Mouse (Mus musculus) heart, embryonic 12.5 days (tissue): Measurements from ENCODE around the gene Tesk1. TPM values are rescaled to one million over a fixed set of nuclear protein-coding genes. Genes with fewer than 3 reads are reported as not detected.
A peak's percentile ranks its signal among the peaks of the same experiment; 100 is the strongest.

ENCODE experiments used
- ATAC-seq: fragments of 200-750 bp; cut with Nextera tagmentation; 2 replicates; pipeline ENCODE4 v1.8.0; 2017; ENCODE audit warnings: moderate TSS enrichment, moderate library complexity; ENCODE audit not compliant: insufficient number of reproducible peaks, low FRiP score
- H3K27ac ChIP-seq: fragments of 300-500 bp; sonication (generic); 2 replicates; pipeline ENCODE4 v1.5.1; 2016; ENCODE audit warnings: mild to moderate bottlenecking, moderate library complexity; ENCODE audit not compliant: poor library complexity, severe bottlenecking
- H3K27me3 ChIP-seq: fragments of 300-500 bp; sonication (generic); replicated peaks from 2 replicates; pipeline ENCODE4 v1.6.1; 2016; ENCODE audit warnings: mild to moderate bottlenecking, moderate library complexity
- H3K36me3 ChIP-seq: fragments of 300-500 bp; sonication (generic); 2 replicates; pipeline ENCODE4 v1.6.1; 2016; ENCODE audit warnings: mild to moderate bottlenecking, moderate library complexity
- H3K4me1 ChIP-seq: fragments of 300-500 bp; sonication (generic); replicated peaks from 2 replicates; pipeline ENCODE4 v1.6.1; 2016; ENCODE audit warnings: mild to moderate bottlenecking
- H3K4me2 ChIP-seq: fragments of 300-500 bp; sonication (generic); 2 replicates; pipeline ENCODE4 v1.6.1; 2016; ENCODE audit warnings: mild to moderate bottlenecking, moderate library complexity
- H3K4me3 ChIP-seq: fragments of 300-500 bp; sonication (generic); 2 replicates; pipeline ENCODE4 v1.5.1; 2016; ENCODE audit warnings: mild to moderate bottlenecking
- H3K9ac ChIP-seq: fragments of 300-500 bp; sonication (generic); 2 replicates; pipeline ENCODE4 v1.6.1; 2016; ENCODE audit warnings: mild to moderate bottlenecking, moderate library complexity
- H3K9me3 ChIP-seq: fragments of 300-500 bp; sonication (generic); replicated peaks from 2 replicates; pipeline ENCODE4 v1.6.1; 2016; ENCODE audit warnings: mild to moderate bottlenecking, moderate library complexity
- WGBS: fragments of 180-500 bp; shearing (Covaris S2); methylation state at CpG from one replicate; pipeline ENCODE4 v1.1.7; 2016; 5-methylcytosine and 5-hydroxymethylcytosine counted together
- polyA plus RNA-seq: library from polyadenylated mRNA; unstranded; fragments of >200 nt; fragmentation: Nextera tagmentation; extraction: Ambion mirVana; gene quantifications from 2 replicates; pipeline ENCODE4 v1.2.1, GENCODE M21; 2016

Gene Tesk1
- polyA plus RNA-seq, 1 experiment from 2014 or later = 10.3 TPM

DNA sequence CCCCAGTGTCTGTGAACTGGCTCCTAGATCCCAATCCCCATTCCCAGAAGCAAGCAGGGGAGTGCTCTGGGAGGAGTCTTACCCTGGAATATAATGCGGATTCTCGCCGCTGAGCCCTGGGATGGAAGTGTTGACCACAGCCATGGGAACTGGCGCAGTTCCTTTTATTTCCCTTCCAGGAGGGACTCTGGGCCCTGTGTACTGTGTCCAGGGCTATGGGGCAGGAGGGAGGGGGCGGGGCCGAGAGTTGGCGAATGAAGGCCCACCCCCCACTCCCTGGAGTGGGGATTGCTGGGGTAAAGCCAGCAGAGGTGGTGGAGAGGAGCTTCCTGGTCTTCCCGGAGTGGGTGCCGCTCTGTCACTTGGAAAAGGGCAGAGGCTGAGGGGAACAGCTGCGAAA is 12.8 kb upstream of the Tesk1 start, which contains the start of gene Fam166b:
Gene Fam166b, minus strand, starts transcription at position 189 of the 400 bp plus-strand sequence.
- Histone ChIP-seq H3K36me3 (peaks cover 28% of the 10 kb centered on the region), H3K4me3 (no peak within 1 kb of the TSS), H3K27ac (no peak within 1 kb of the TSS), H3K4me2 (peak within 1 kb of the TSS; percentile 53), H3K27me3 (peaks cover 54% of the 10 kb centered on the region), H3K4me1 (peaks cover 30% of the 10 kb centered on the region), H3K9ac (peak within 1 kb of the TSS; percentile 57; the same call in 1 of the 2 replicates), H3K9me3 (no peaks in the 10 kb centered on the region)
- 7% methylated on average over 10 of the region's 10 CpGs for WGBS
- no peak for ATAC-seq

DNA sequence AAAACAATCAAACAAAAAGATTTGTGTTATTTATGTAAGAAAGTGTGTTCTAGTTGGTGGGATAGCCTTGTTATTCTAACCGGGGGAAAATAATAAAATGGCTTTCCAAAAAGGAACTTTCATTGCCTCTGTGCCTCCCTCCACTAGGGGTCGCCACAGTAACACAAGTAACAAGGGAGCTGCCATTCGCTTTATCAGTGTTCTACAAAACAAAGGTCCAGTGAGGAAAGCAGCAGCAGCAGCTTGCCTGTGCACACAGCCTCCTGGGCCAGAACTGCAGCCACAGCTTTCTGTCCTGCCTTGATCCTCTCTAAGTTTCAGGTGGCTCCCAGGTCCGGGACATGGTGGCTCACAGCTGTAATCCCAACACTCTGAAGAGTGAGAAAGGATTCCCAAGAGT is 10.0 kb upstream of the Tesk1 start:
- Histone ChIP-seq H3K4me2 (no peak overlapping the region; the same call in 1 of the 2 replicates), H3K9ac (no peak overlapping the region), H3K27me3 (peaks cover 26% of the 10 kb centered on the region), H3K36me3 (peaks cover under 1% of the 10 kb centered on the region; the same call in 1 of the 2 replicates), H3K4me1 (peaks cover 18% of the 10 kb centered on the region), H3K27ac (no peak overlapping the region), H3K4me3 (no peak overlapping the region), H3K9me3 (no peaks in the 10 kb centered on the region)
- 10% methylated on average over 4 of the region's 4 CpGs for WGBS
- peak; percentile 52; the same call in 1 of the 2 replicates for ATAC-seq

DNA sequence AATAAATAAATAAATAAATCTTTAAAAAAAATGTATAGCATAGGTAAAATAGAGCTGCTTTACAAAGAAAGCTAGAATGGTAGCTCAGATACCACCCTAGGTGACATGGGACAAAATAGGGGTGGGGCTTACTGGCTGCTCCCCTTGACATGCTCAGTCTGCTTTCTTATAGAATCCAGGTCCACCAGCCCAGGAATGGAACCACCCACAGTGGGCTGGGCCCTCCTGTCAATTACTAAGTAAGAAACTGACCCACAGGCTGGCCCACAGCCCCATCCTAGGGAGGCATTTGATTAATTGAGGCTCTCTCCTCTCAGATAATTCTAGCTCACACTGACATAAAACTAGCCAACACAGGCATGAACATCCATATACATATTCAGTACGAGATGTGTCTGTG is 8.9 kb upstream of the Tesk1 start:
- WGBS = 73% methylated on average over 1 of the region's 1 CpGs
- H3K4me3 ChIP-seq = no peak overlapping the region
- H3K4me2 ChIP-seq = no peak overlapping the region
- peaks cover 12% of the 10 kb centered on the region for H3K4me1 ChIP-seq
- no peaks in the 10 kb centered on the region for H3K9me3 ChIP-seq
- no peak overlapping the region for H3K27ac ChIP-seq
- no peak for ATAC-seq
- H3K27me3 ChIP-seq = peaks cover 15% of the 10 kb centered on the region
- no peaks in the 10 kb centered on the region for H3K36me3 ChIP-seq
- no peak overlapping the region for H3K9ac ChIP-seq

DNA sequence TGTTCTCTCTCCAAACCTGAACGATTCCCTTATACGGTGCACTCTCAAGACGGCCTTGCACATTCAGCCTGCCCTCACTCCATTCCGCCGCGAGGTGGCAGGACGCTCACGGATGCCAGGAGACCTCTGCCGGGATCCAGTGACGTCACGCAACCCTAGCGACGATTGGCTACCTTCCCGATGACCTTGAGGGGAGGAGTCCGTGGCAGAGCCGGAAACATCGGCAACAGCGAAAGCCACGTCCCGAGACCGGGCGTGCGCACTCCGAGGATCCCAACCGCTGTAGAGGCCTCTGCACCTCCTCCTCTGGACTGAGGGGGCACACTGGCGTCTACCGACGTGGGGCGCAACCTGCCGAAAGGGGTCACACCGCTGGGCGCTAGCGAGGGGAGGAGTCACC is 305 bp downstream of the Tesk1 start:
- H3K27me3 ChIP-seq = no peaks in the 10 kb centered on the region
- under 1% methylated on average over 33 of the region's 33 CpGs for WGBS
- peak; percentile 93 for ATAC-seq

DNA sequence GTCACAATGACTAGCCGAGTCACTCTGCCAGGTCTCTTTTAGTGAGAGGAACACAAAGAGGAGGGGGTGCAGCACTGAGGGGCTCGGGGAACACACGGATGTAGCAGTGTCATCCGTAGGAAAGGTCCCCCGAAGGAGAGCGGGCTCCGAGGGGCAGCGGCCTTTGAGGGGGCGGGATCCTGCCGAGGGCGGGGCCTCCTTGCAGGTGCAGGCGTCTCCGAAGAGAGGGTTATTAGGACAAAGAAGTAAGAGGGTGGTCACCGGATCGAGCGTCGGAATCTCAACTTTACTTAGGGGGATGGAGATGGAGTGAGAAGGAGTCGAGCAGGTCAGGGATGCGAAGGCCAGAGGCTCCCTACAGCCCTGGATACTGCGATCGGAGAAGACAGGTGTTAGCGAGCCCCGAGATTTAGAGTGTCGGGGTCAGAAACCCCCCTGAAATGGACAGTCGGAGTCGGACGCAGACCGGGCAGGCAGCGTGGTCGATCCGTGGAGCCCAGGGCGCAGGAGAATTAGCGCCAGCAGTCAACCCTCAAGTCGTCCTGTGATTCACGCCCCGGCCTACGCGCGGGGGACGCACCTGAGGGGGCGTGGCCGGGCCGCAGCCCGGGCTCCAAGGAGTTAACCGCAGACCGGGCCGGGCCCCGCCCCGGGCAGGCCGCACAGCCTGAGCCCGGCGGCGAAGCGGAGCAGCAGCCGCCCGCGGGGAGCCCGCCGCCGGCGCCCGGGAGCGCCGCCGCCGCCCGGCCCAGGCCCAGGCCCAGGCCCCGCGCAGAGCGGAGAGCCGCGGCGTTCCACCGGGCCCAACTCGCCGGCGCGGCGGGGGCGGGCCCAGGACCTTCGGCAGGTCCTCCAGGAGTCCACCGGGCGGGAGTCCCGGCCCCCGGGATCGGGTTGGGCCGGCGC is 970 bp downstream of the Tesk1 start:
- H3K36me3 ChIP-seq = peaks cover 28% of the 10 kb centered on the region
- H3K9me3 ChIP-seq = peaks cover 3% of the 10 kb centered on the region; the same call in 1 of the 2 replicates
- WGBS = under 1% methylated on average over 88 of the region's 88 CpGs
- peak overlapping the region; percentile 80 for H3K4me2 ChIP-seq
- peak overlapping the region; percentile 99 for H3K9ac ChIP-seq
- peak overlapping the region; percentile 94 for H3K4me3 ChIP-seq
- peak; percentile 78 for ATAC-seq
- peaks cover 12% of the 10 kb centered on the region for H3K4me1 ChIP-seq
- no peaks in the 10 kb centered on the region for H3K27me3 ChIP-seq
- H3K27ac ChIP-seq = peak overlapping the region; percentile 91

More for the DNA sequence above, 305 bp downstream of the Tesk1 start:
- peaks cover 12% of the 10 kb centered on the region for H3K4me1 ChIP-seq
- H3K4me3 ChIP-seq = peak overlapping the region; percentile 94
- peak overlapping the region; percentile 91 for H3K27ac ChIP-seq
- H3K9me3 ChIP-seq = peaks cover 3% of the 10 kb centered on the region; the same call in 1 of the 2 replicates
- peaks cover 22% of the 10 kb centered on the region for H3K36me3 ChIP-seq
- peak overlapping the region; percentile 80 for H3K4me2 ChIP-seq
- peak overlapping the region; percentile 99 for H3K9ac ChIP-seq

DNA sequence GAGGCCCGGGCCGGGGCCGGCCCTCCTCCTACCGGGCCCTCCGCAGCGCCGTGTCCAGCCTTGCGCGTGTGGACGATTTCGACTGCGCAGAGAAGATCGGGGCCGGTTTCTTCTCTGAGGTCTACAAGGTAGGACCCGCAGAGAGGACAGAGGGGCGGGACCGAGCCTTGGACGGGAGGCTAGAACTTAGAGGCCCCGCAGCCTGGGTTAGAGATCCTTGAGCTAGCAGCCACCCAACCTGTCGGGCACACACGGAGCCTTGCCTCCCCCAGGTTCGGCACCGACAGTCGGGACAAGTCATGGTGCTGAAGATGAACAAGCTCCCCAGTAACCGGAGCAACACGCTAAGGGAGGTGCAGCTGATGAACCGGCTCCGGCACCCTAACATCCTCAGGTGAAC is 1.8 kb downstream of the Tesk1 start:
- Histone ChIP-seq H3K4me2 (peak overlapping the region; percentile 80), H3K9me3 (peaks cover 2% of the 10 kb centered on the region; the same call in 1 of the 2 replicates), H3K36me3 (peaks cover 32% of the 10 kb centered on the region), H3K27me3 (no peaks in the 10 kb centered on the region), H3K4me3 (peak overlapping the region; percentile 94), H3K4me1 (peaks cover 12% of the 10 kb centered on the region), H3K9ac (peak overlapping the region; percentile 99), H3K27ac (peak overlapping the region; percentile 91)
- no peak for ATAC-seq
- WGBS = under 1% methylated on average over 25 of the region's 28 CpGs

DNA sequence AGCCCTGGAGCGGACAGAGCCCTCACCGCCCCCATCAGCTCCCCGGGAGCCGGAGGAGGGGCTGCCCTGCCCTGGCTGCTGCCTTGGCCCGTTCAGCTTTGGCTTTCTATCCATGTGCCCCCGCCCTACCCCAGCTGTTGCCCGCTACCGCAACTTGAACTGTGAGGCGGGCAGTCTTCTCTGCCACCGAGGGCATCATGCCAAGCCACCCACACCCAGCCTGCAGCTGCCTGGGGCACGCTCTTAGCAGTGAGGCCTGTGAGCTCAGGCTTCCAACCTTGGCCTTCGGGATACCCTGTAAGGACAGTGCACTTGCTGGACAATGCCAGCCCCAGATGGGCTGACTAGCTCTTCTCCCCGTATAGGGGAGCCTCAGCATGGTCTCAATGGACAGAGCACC is 5.5 kb downstream of the Tesk1 start:
- Histone ChIP-seq H3K9ac (no peak overlapping the region), H3K27ac (no peak overlapping the region), H3K9me3 (no peaks in the 10 kb centered on the region), H3K36me3 (peaks cover 32% of the 10 kb centered on the region), H3K4me1 (peaks cover 12% of the 10 kb centered on the region), H3K4me3 (no peak overlapping the region), H3K27me3 (peaks cover 12% of the 10 kb centered on the region), H3K4me2 (no peak overlapping the region)
- no peak for ATAC-seq
- 96% methylated on average over 13 of the region's 13 CpGs for WGBS

DNA sequence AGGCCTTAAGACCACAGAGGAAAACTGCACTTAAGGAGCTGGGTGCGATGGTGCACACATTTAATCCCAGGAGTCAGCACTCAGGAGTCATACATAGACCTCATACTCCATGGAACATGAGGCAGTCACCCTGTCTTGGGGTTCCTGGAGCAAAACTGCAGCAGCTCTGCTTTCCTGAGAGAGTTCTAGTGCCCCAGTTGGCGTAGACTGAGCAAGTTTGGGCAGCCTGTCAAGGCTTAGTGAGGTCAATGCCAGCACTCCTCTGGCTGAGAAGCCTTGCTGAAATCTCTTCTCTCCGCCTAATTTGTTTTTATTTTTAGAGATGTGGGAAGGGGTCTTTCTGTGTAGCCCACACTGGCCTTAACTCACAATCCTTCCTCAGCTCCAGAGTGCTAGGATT is 6.8 kb downstream of the Tesk1 start:
- ATAC-seq = no peak
- Histone ChIP-seq H3K27me3 (peaks cover 25% of the 10 kb centered on the region), H3K9me3 (no peaks in the 10 kb centered on the region), H3K4me1 (peaks cover 22% of the 10 kb centered on the region), H3K36me3 (peaks cover 32% of the 10 kb centered on the region), H3K9ac (no peak overlapping the region), H3K4me3 (no peak overlapping the region), H3K4me2 (no peak overlapping the region), H3K27ac (no peak overlapping the region)
- WGBS = 87% methylated on average over 3 of the region's 3 CpGs

DNA sequence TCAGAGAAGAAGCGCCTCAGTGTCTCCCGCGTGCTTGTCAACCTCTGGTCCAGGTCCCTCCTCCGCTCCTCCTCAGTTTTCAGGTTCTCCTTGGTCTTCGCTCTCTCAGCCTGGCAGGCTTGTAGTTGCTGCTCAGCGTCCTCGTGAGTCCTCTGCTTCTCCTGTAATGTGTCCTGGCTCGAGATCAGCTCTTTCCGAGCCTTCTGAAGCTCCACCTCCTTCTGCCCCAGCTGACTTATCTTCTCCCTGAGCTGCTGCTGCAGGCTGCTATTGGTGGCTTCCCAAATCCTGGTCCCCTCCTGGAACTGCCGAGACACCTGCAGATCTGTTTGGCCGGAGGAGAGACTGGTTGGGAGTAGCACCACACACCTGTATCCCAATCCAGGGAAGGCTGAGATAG is 10.6 kb downstream of the Tesk1 start:
- Histone ChIP-seq H3K4me3 (no peak overlapping the region), H3K4me2 (no peak overlapping the region), H3K4me1 (peaks cover 30% of the 10 kb centered on the region), H3K9me3 (no peaks in the 10 kb centered on the region), H3K27ac (no peak overlapping the region), H3K9ac (no peak overlapping the region), H3K27me3 (peaks cover 51% of the 10 kb centered on the region), H3K36me3 (peaks cover 8% of the 10 kb centered on the region)
- ATAC-seq = no peak
- 38% methylated on average over 11 of the region's 11 CpGs for WGBS

DNA sequence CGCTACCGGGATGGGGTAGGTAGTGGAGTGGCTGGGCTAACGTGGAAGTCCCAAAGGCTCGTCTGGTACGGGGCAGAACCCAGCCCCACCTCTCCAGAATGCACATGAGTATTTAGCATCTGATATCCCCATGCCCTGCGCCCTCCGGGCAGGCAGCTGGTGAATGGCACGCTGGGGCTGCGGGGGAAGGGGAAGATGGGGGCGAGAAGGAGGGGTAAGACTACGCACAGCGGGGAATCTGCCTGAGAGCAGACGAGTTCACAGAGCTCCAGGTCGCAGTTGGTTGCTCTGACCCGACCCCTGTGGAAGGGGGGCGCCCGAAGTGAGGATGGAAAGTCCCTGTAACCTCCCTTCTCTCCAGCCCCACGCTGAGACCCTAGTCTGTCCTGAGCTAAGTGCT is 11.7 kb downstream of the Tesk1 start:
- H3K27ac ChIP-seq = no peak overlapping the region
- ATAC-seq = no peak
- peak overlapping the region; percentile 35 for H3K4me3 ChIP-seq
- no peaks in the 10 kb centered on the region for H3K36me3 ChIP-seq
- H3K9ac ChIP-seq = peak overlapping the region; percentile 48; the same call in 1 of the 2 replicates
- H3K9me3 ChIP-seq = no peaks in the 10 kb centered on the region
- under 1% methylated on average over 18 of the region's 18 CpGs for WGBS
- peaks cover 30% of the 10 kb centered on the region for H3K4me1 ChIP-seq
- H3K4me2 ChIP-seq = peak overlapping the region; percentile 71
- peaks cover 53% of the 10 kb centered on the region for H3K27me3 ChIP-seq

DNA sequence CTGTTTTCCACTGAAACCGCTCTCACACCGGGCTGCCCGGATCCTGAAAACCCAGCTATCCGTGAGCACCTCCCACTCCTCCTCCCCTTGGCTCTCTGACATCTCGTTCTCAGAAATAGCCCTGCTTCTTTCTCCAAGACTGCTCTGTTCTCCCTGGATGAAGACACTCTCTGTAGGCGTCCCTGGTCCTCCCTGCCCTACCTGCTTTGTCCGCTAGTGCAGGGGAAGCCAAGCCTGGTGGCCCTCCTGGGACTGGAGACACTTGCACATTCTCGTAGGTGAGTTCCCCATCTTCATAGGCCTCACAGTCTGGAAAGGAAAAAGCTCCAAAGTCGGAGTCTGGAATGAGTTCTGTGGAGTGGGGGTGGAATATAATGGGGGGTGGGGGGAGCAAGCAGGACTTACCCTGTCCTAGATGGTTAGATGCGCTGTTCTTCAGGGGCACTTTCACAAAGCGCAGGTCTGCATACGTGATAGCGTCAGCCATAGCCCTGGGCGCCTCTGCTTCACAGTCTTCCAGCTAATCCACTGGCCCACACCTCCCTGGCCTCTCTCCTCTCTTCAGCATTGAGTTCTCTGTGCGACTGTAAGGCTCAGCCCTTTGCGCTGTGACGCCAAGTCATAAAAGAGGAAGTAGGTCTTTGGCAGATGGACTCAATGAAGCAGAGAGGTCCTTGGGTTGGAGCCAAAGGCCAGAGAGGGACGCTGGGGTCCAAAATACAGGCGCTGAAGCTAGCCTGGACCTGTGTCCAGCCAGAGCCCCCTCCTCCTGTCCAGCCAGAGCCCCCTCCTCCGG is 12.5 kb downstream of the Tesk1 start, which contains the start of gene Cd72:
Gene Cd72, minus strand, starts transcription at position 588 of the 796 bp plus-strand sequence.
- H3K4me3 ChIP-seq = peak within 1 kb of the TSS; percentile 35
- H3K27me3 ChIP-seq = peaks cover 53% of the 10 kb centered on the region
- peak within 1 kb of the TSS; percentile 48; the same call in 1 of the 2 replicates for H3K9ac ChIP-seq
- H3K27ac ChIP-seq = no peak within 1 kb of the TSS
- WGBS = 26% methylated on average over 20 of the region's 20 CpGs
- H3K4me1 ChIP-seq = peaks cover 30% of the 10 kb centered on the region
- H3K9me3 ChIP-seq = no peaks in the 10 kb centered on the region
- peak within 1 kb of the TSS; percentile 71 for H3K4me2 ChIP-seq
- no peak for ATAC-seq
- no peaks in the 10 kb centered on the region for H3K36me3 ChIP-seq
